Mouse (Mus musculus): ENCODE results near the gene Cul4a. TPM values are rescaled to one million over a fixed set of nuclear protein-coding genes. Genes with fewer than 3 reads are reported as not detected.

The Cul4a gene
- polyA plus RNA-seq, 1 experiment from 2014 or later, result 62.9 TPM

DNA sequence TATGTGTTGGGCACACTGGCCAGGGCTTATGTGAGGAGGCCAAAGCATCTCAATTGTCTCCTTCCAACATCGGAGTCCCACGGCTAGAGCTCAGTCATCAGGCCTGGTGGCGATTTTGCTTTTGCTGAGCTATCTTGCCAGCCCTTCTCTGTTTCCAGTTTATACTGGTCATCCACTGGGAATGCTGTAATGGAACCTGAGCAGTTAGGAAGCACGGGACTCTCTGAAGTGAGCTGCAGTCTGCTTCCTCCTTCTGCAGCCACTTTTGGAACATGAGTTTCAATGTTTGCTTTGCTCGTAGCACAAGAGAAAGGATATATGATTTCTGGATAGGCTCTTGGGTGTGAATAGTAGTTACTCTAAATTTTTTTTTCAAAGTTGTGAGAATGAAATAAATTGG, 58.9 kb downstream of the Cul4a start:
- Histone ChIP-seq H3K4me1 (ENCODE audit: insufficient read depth) (peaks cover 34% of the 10 kb centered on the region), H3K4me3 (ENCODE audit: low read depth, low read length) (no peak overlapping the region), H3K9me3 (ENCODE audit: low read length) (no peaks in the 10 kb centered on the region), H3K4me2 (ENCODE audit: low read depth, low read length) (no peak overlapping the region), H3K27me3 (ENCODE audit: insufficient read depth, low read length) (no peaks in the 10 kb centered on the region), H3K36me3 (replicated peaks; ENCODE audit: insufficient read depth, low read length) (peaks cover 42% of the 10 kb centered on the region), H3K9ac (replicated peaks) (no peak overlapping the region), H3K27ac (ENCODE audit: low read depth) (no peak overlapping the region)
- ATAC-seq, result no peak
- no peak for DNase-seq
- 77% methylated on average over 5 of the region's 5 CpGs for WGBS (ENCODE audit: insufficient replicate concordance)
- TF ChIP-seq EP300 (IDR thresholded peaks at IDR 0.05; ENCODE audit: low read depth) (no peak), CTCF (IDR thresholded peaks at IDR 0.05; ENCODE audit: low read depth) (no peak)

DNA sequence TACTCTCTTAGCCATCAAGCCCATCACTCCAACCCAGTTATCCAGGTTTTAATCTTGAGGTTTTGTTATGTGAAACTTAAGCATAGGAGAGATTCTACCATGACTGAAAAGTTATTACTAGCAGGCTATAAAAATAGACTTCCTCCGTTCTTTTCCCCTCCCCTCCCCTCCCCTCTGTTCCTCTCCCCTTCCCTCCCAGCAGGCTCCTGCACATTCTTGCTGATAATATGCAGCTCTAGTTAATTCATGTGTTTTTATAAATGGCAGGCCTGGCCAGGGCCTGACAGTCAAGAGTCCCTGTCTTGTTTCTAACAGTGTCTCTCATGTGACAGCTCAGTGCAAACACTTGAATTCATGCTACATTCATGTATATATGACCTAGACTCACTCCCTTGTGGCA, 65.1 kb downstream of the Cul4a start:
- Histone ChIP-seq H3K9me3 (ENCODE audit: low read length) (no peaks in the 10 kb centered on the region), H3K9ac (replicated peaks) (no peak overlapping the region), H3K27me3 (ENCODE audit: insufficient read depth, low read length) (no peaks in the 10 kb centered on the region), H3K4me1 (ENCODE audit: insufficient read depth) (peaks cover 3% of the 10 kb centered on the region; the same call in 1 of the 2 replicates), H3K36me3 (replicated peaks; ENCODE audit: insufficient read depth, low read length) (peaks cover 91% of the 10 kb centered on the region), H3K27ac (ENCODE audit: low read depth) (no peak overlapping the region), H3K4me3 (ENCODE audit: low read depth, low read length) (no peak overlapping the region), H3K4me2 (ENCODE audit: low read depth, low read length) (no peak overlapping the region)
- no peak for TF ChIP-seq CTCF (IDR thresholded peaks at IDR 0.05; ENCODE audit: low read depth)
- TF ChIP-seq EP300 (IDR thresholded peaks at IDR 0.05; ENCODE audit: low read depth), result no peak
- whole genome bisulfite sequencing (ENCODE audit: insufficient replicate concordance), result 50% methylated on average over 1 of the region's 1 CpGs
- no peak for DNase-seq
- ATAC-seq, result no peak

DNA sequence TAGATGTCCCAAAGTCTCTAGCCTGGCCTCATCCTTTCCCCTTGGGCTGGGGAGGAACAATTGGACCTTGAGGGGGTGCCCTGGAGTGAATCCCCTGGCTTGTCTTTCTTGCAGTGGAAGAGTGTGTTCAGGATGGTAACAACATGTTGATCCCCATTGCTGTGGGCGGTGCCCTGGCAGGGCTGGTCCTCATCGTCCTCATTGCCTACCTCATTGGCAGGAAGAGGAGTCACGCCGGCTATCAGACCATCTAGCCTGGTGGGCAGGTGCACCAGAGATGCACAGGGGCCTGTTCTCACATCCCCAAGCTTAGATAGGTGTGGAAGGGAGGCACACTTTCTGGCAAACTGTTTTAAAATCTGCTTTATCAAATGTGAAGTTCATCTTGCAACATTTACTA, 68.9 kb downstream of the Cul4a start:
- H3K4me2 ChIP-seq (ENCODE audit: low read depth, low read length), result no peak overlapping the region
- TF ChIP-seq EP300 (IDR thresholded peaks at IDR 0.05; ENCODE audit: low read depth) (no peak), CTCF (IDR thresholded peaks at IDR 0.05; ENCODE audit: low read depth) (no peak)
- no peak overlapping the region for H3K4me3 ChIP-seq (ENCODE audit: low read depth, low read length)
- H3K4me1 ChIP-seq (ENCODE audit: insufficient read depth), result no peaks in the 10 kb centered on the region
- H3K27me3 ChIP-seq (ENCODE audit: insufficient read depth, low read length), result no peaks in the 10 kb centered on the region
- peaks cover 75% of the 10 kb centered on the region for H3K36me3 ChIP-seq (replicated peaks; ENCODE audit: insufficient read depth, low read length)
- no peak overlapping the region for H3K9ac ChIP-seq (replicated peaks)
- no peak for ATAC-seq
- H3K27ac ChIP-seq (ENCODE audit: low read depth), result no peak overlapping the region
- no peaks in the 10 kb centered on the region for H3K9me3 ChIP-seq (ENCODE audit: low read length)
- 83% methylated on average over 4 of the region's 4 CpGs for WGBS (ENCODE audit: insufficient replicate concordance)
- no peak for DNase-seq

DNA sequence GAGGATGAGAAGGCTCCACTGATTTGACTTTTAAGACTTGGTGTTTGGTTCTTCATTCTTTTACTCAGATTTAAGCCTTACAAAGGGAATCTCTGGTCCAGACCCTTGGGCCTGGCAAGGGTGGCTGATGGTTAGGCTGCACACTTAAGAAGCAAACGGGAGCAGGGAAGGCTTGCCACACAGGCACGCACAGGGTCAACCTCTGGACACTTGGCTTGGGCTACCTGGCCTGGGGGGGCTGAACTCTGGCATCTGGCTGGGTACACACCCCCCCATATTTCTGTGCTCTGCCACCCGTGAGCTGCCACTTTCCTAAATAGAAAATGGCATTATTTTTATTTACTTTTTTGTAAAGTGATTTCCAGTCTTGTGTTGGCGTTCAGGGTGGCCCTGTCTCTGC, 69.4 kb downstream of the Cul4a start:
- Histone ChIP-seq H3K4me1 (ENCODE audit: insufficient read depth) (no peaks in the 10 kb centered on the region), H3K4me3 (ENCODE audit: low read depth, low read length) (no peak overlapping the region), H3K9ac (replicated peaks) (no peak overlapping the region), H3K27me3 (ENCODE audit: insufficient read depth, low read length) (no peaks in the 10 kb centered on the region), H3K36me3 (replicated peaks; ENCODE audit: insufficient read depth, low read length) (peaks cover 70% of the 10 kb centered on the region), H3K27ac (ENCODE audit: low read depth) (no peak overlapping the region), H3K4me2 (ENCODE audit: low read depth, low read length) (no peak overlapping the region), H3K9me3 (ENCODE audit: low read length) (no peaks in the 10 kb centered on the region)
- TF ChIP-seq EP300 (IDR thresholded peaks at IDR 0.05; ENCODE audit: low read depth) (no peak), CTCF (IDR thresholded peaks at IDR 0.05; ENCODE audit: low read depth) (no peak)
- 87% methylated on average over 4 of the region's 4 CpGs for WGBS (ENCODE audit: insufficient replicate concordance)
- DNase-seq (no peak), ATAC-seq (no peak)

DNA sequence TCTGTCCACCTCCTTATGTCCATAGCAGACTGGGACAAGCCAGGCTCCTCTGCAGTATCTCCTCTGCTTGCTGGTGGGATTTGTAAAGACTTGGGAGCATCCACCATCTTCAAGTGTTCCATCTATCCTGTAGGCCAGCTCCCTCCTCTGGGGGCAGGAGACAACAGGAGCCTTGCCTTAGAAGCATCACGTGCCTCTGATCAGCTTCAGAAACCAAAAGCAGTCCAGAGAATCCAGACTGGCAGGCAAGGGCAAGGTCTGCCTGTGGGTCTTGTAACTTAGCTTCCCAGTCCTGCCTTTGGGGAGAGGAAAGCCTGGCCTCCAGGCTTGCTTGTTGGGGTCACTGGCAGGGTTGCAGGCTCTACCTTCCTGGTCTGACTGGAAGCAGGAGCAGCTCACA, 70.2 kb downstream of the Cul4a start:
- TF ChIP-seq CTCF (IDR thresholded peaks at IDR 0.05; ENCODE audit: low read depth) (no peak), EP300 (IDR thresholded peaks at IDR 0.05; ENCODE audit: low read depth) (no peak)
- no peak overlapping the region for H3K4me2 ChIP-seq (ENCODE audit: low read depth, low read length)
- no peaks in the 10 kb centered on the region for H3K9me3 ChIP-seq (ENCODE audit: low read length)
- WGBS (ENCODE audit: insufficient replicate concordance), result 80% methylated on average over 1 of the region's 1 CpGs
- H3K36me3 ChIP-seq (replicated peaks; ENCODE audit: insufficient read depth, low read length), result peaks cover 62% of the 10 kb centered on the region
- no peaks in the 10 kb centered on the region for H3K4me1 ChIP-seq (ENCODE audit: insufficient read depth)
- no peak overlapping the region for H3K27ac ChIP-seq (ENCODE audit: low read depth)
- H3K4me3 ChIP-seq (ENCODE audit: low read depth, low read length), result no peak overlapping the region
- no peaks in the 10 kb centered on the region for H3K27me3 ChIP-seq (ENCODE audit: insufficient read depth, low read length)
- DNase-seq, result no peak
- H3K9ac ChIP-seq (replicated peaks), result no peak overlapping the region
- no peak for ATAC-seq

DNA sequence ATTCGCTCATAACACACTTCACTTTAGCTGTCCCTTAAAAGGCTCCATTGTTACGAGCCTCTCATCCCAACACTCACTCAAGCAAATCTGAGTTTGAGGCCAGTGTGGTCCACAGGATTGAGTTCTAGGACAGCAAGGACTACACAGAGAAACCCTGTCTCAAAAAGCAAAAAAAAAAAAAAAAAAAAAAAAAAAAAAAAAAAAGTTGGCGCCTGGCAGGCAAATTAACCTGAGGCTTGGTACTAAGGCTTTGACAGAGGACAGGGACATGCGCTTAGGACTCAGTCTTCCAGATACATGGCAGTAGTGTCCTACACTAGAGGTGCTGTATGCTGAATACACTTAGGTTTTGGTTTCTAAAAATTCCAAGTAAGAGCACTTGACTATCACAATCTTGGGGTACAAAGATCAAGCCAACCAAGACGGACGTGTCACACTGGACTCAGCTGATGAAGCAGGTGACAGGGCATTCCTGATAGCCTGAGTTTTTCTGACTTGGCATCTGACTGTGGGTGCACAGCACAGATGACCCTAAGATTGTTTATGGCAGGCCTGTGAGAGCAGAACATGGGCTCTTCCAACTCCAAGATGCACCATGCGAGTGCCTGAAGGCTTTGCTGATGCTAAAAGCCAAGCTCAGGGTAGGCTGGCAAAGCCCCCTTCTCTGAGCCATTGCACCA, 71.9 kb downstream of the Cul4a start:
- Histone ChIP-seq H3K4me3 (ENCODE audit: low read depth, low read length) (no peak overlapping the region), H3K36me3 (replicated peaks; ENCODE audit: insufficient read depth, low read length) (peaks cover 50% of the 10 kb centered on the region), H3K27ac (ENCODE audit: low read depth) (no peak overlapping the region), H3K4me2 (ENCODE audit: low read depth, low read length) (no peak overlapping the region), H3K27me3 (ENCODE audit: insufficient read depth, low read length) (no peaks in the 10 kb centered on the region), H3K4me1 (ENCODE audit: insufficient read depth) (no peaks in the 10 kb centered on the region), H3K9ac (replicated peaks) (no peak overlapping the region), H3K9me3 (ENCODE audit: low read length) (no peaks in the 10 kb centered on the region)
- 83% methylated on average over 7 of the region's 7 CpGs for WGBS (ENCODE audit: insufficient replicate concordance)
- ATAC-seq, result no peak
- DNase-seq, result no peak
- TF ChIP-seq CTCF (IDR thresholded peaks at IDR 0.05; ENCODE audit: low read depth) (no peak), EP300 (IDR thresholded peaks at IDR 0.05; ENCODE audit: low read depth) (no peak)
